In genomic region chr8:119425533-119425932, GRCm38 (mm10) we compare ENCODE assay signal across 8 mouse cellular contexts. TPM values are rescaled to one million over a fixed set of nuclear protein-coding genes. Genes with fewer than 3 reads are reported as not detected.
DNase-seq lines count a peak whose midpoint lies in the region; ATAC-seq and TF ChIP-seq lines count a peak whose summit lies in the region.

No protein-coding gene starts in this region.

- 82% methylated on average over 10 of the region's 10 CpGs for WGBS in intestine, embryonic 14.5 days
- WGBS in stomach, postnatal 0 days, result 73% methylated on average over 10 of the region's 10 CpGs
- WGBS in forebrain, embryonic 12.5 days, result 92% methylated on average over 10 of the region's 10 CpGs

- H3K27ac ChIP-seq in MEL (ENCODE audit: control insufficient read depth, low read depth, low read length), result no peak overlapping the region
- peak overlapping the region; percentile 0; the same call in 1 of the 2 replicates for H3K27ac ChIP-seq in intestine, embryonic 14.5 days (ENCODE audit: low read depth)
- peak overlapping the region; percentile 61 for H3K27ac ChIP-seq in stomach, postnatal 0 days (replicated peaks)
- no peak overlapping the region for H3K27ac ChIP-seq in forebrain, embryonic 12.5 days

- H3K9ac ChIP-seq in MEL (ENCODE audit: control insufficient read depth, low read depth, low read length, poor library complexity, severe bottlenecking), result no peak overlapping the region
- no peak overlapping the region for H3K9ac ChIP-seq in intestine, embryonic 14.5 days (ENCODE audit: low read length)
- H3K9ac ChIP-seq in stomach, postnatal 0 days (ENCODE audit: low read length), result no peak overlapping the region
- H3K9ac ChIP-seq in forebrain, embryonic 12.5 days, result no peak overlapping the region

- peak; percentile 37 for DNase-seq in MEL (ENCODE audit: low read depth, low spot score)
- peak; percentile 88 to 91 for DNase-seq in adrenal gland, postnatal 36 days
- no peak for DNase-seq in intestine, embryonic 14.5 days (ENCODE audit: low spot score)
- peak; percentile 67 to 78 for DNase-seq in lung, adult 18-20 months
- DNase-seq in stomach, postnatal 0 days (ENCODE audit: low spot score), result no peak
- DNase-seq in right cerebral cortex, postnatal 25 days, result no peak
- no peak for DNase-seq in embryo, embryonic 10 days (ENCODE audit: low spot score)

- no peak for ATAC-seq in intestine, embryonic 14.5 days (replicated peaks; ENCODE audit: low FRiP score, low TSS enrichment, low read depth)
- ATAC-seq in stomach, postnatal 0 days (ENCODE audit: low FRiP score, low TSS enrichment), result no peak
- ATAC-seq in forebrain, embryonic 12.5 days (ENCODE audit: low FRiP score), result no peak

- no peaks in the 10 kb centered on the region for H3K27me3 ChIP-seq in MEL (ENCODE audit: control insufficient read depth in 1 of 2, insufficient read depth in 2 of 2, low read length in 2 of 2)
- H3K27me3 ChIP-seq in intestine, embryonic 14.5 days (replicated peaks; ENCODE audit: control insufficient read depth, insufficient read depth, low read length), result no peaks in the 10 kb centered on the region
- no peaks in the 10 kb centered on the region for H3K27me3 ChIP-seq in stomach, postnatal 0 days (ENCODE audit: control insufficient read depth, insufficient read depth, low read length)
- no peaks in the 10 kb centered on the region for H3K27me3 ChIP-seq in forebrain, embryonic 12.5 days

- H3K36me3 ChIP-seq in MEL (ENCODE audit: control insufficient read depth in 1 of 2, insufficient read depth in 2 of 2, low read length in 2 of 2), result peaks cover 0 to 9% of the 10 kb centered on the region in 2 experiments; a peak in 2 of 4 replicates
- H3K36me3 ChIP-seq in intestine, embryonic 14.5 days (ENCODE audit: control insufficient read depth, insufficient read depth, low read length), result no peaks in the 10 kb centered on the region
- H3K36me3 ChIP-seq in stomach, postnatal 0 days (ENCODE audit: control insufficient read depth, insufficient read depth, low read length), result no peaks in the 10 kb centered on the region
- H3K36me3 ChIP-seq in forebrain, embryonic 12.5 days (replicated peaks), result no peaks in the 10 kb centered on the region

- H3K79me2 ChIP-seq in MEL (ENCODE audit: control insufficient read depth, insufficient read depth, low read length, poor library complexity), result no peaks in the 10 kb centered on the region

- H3K4me2 ChIP-seq in intestine, embryonic 14.5 days (ENCODE audit: low read length), result no peak overlapping the region
- no peak overlapping the region for H3K4me2 ChIP-seq in stomach, postnatal 0 days (replicated peaks; ENCODE audit: low read depth)
- H3K4me2 ChIP-seq in forebrain, embryonic 12.5 days, result no peak overlapping the region

- TF ChIP-seq EP300 in MEL (IDR thresholded peaks at IDR 0.05; ENCODE audit: low read depth in 1 of 2, low read length in 2 of 2), result no peak
- no peak for TF ChIP-seq EP300 in stomach, postnatal 0 days (optimal IDR thresholded peaks at IDR 0.05)

- no peaks in the 10 kb centered on the region for H3K9me3 ChIP-seq in MEL (replicated peaks; ENCODE audit: insufficient read depth, low read length)
- no peaks in the 10 kb centered on the region for H3K9me3 ChIP-seq in intestine, embryonic 14.5 days (ENCODE audit: control insufficient read depth, low read length)
- no peaks in the 10 kb centered on the region for H3K9me3 ChIP-seq in stomach, postnatal 0 days (ENCODE audit: control insufficient read depth, low read length)
- no peaks in the 10 kb centered on the region for H3K9me3 ChIP-seq in forebrain, embryonic 12.5 days

- TF ChIP-seq RAD21 in MEL (IDR thresholded peaks at IDR 0.05; ENCODE audit: low read depth, low read length), result no peak

- H3K4me1 ChIP-seq in MEL (ENCODE audit: control insufficient read depth in 1 of 2, insufficient read depth in 2 of 2, low read length in 2 of 2), result peaks cover 11 to 30% of the 10 kb centered on the region in 2 experiments
- H3K4me1 ChIP-seq in intestine, embryonic 14.5 days (replicated peaks; ENCODE audit: control insufficient read depth, insufficient read depth, low read length), result 0 out of 2 replicates have a peak, but pooled peaks cover 5% of the 10 kb centered on the region
- H3K4me1 ChIP-seq in stomach, postnatal 0 days (replicated peaks; ENCODE audit: control insufficient read depth, insufficient read depth), result peaks cover 10% of the 10 kb centered on the region
- H3K4me1 ChIP-seq in forebrain, embryonic 12.5 days, result peaks cover 4% of the 10 kb centered on the region; the same call in 1 of the 2 replicates

- H3K4me3 ChIP-seq in MEL (ENCODE audit: control insufficient read depth in 1 of 2, insufficient read depth in 1 of 2, low read depth in 2 of 2, low read length in 2 of 2), result no peak overlapping the region
- H3K4me3 ChIP-seq in intestine, embryonic 14.5 days (ENCODE audit: low read depth, low read length), result no peak overlapping the region
- H3K4me3 ChIP-seq in stomach, postnatal 0 days (ENCODE audit: low read depth, low read length), result no peak overlapping the region
- H3K4me3 ChIP-seq in forebrain, embryonic 12.5 days (replicated peaks), result no peak overlapping the region

- TF ChIP-seq POLR2A in MEL (IDR thresholded peaks at IDR 0.05; ENCODE audit: control insufficient read depth in 1 of 2, insufficient read depth in 1 of 2, low read depth in 1 of 2, low read length in 2 of 2, poor library complexity in 1 of 2), result no peak

- TF ChIP-seq CTCF in MEL (IDR thresholded peaks at IDR 0.05 in 2 of 3, conservative IDR thresholded peaks at IDR 0.05 in 1 of 3; ENCODE audit: control insufficient read depth in 1 of 3, insufficient read depth in 1 of 3, low read depth in 2 of 3, low read length in 3 of 3, poor library complexity in 1 of 3, severe bottlenecking in 1 of 3), result no peak
- peak; percentile 33; the same call in 1 of the 2 replicates for TF ChIP-seq CTCF in stomach, postnatal 0 days (IDR thresholded peaks at IDR 0.05; ENCODE audit: low read depth)

TF ChIP-seq in MEL, 35 proteins besides CTCF, POLR2A, EP300 and RAD21:
- TF ChIP-seq ELF1 (IDR thresholded peaks at IDR 0.05; ENCODE audit: low read depth, low read length), result peak; percentile 32; the same call in 1 of the 2 replicates
- no peak for TF ChIP-seq MYB (IDR thresholded peaks at IDR 0.05; ENCODE audit: low read depth, low read length)

RNA-seq across cellular contexts. Expression of gene Osgin1, which starts 8.4 kb away (rescaled TPM):
- total RNA-seq in MEL (2012; rRNA removed), result 0.08 TPM in 1 of 2 replicates, not detected in the other
- polyA plus RNA-seq in MEL (2012; ENCODE audit: insufficient read depth in 1 of 2, insufficient read length in 2 of 2, low read depth in 1 of 2, low replicate concordance in 2 of 2, missing spikeins in 1 of 2), result under 1 TPM in 1 of 2 experiments, not detected in 1; 0.84 TPM
- total RNA-seq in adrenal gland, postnatal 36 days (2021), result 100 to 1,000 TPM in 1 of 2 experiments, 10 to 100 TPM in 1; 60.9 to 140 TPM
- 1.5 and 2.0 TPM in 2 replicates for polyA plus RNA-seq in intestine, embryonic 14.5 days (2014; fragmentation: Nextera tagmentation; extraction: Ambion mirVana)
- 11.4 and 14.5 TPM in 2 replicates for polyA plus RNA-seq in stomach, postnatal 0 days (2015; fragmentation: Nextera tagmentation; extraction: Ambion mirVana)
- 0.13 and 0.65 TPM in 2 replicates for polyA plus RNA-seq in forebrain, embryonic 12.5 days (2016; fragmentation: Nextera tagmentation; extraction: Ambion mirVana)

RNA-seq across cellular contexts. Expression of gene Necab2, which starts 21.0 kb away (rescaled TPM):
- total RNA-seq in MEL (2012; rRNA removed), result not detected in 2 replicates
- polyA plus RNA-seq in MEL (2012; ENCODE audit: insufficient read depth in 1 of 2, insufficient read length in 2 of 2, low read depth in 1 of 2, low replicate concordance in 2 of 2, missing spikeins in 1 of 2), result under 1 TPM in 1 of 2 experiments, not detected in 1; 0.06 TPM
- total RNA-seq in adrenal gland, postnatal 36 days (2021), result 1 to 10 TPM; 5.4 to 7.3 TPM
- 2.4 and 3.7 TPM in 2 replicates for polyA plus RNA-seq in intestine, embryonic 14.5 days (2014; fragmentation: Nextera tagmentation; extraction: Ambion mirVana)
- 1.5 and 1.6 TPM in 2 replicates for polyA plus RNA-seq in stomach, postnatal 0 days (2015; fragmentation: Nextera tagmentation; extraction: Ambion mirVana)
- polyA plus RNA-seq in forebrain, embryonic 12.5 days (2016; fragmentation: Nextera tagmentation; extraction: Ambion mirVana), result 14.6 and 15.4 TPM in 2 replicates

RNA-seq across cellular contexts. Expression of gene Mlycd, which starts 30.9 kb away (rescaled TPM):
- 5.8 and 7.2 TPM in 2 replicates for total RNA-seq in MEL (2012; rRNA removed)
- 10 to 100 TPM in 1 of 2 experiments, not detected in 1; 13.2 TPM for polyA plus RNA-seq in MEL (2012; ENCODE audit: insufficient read depth in 1 of 2, insufficient read length in 2 of 2, low read depth in 1 of 2, low replicate concordance in 2 of 2, missing spikeins in 1 of 2)
- 10 to 100 TPM; 42.2 to 57.9 TPM for total RNA-seq in adrenal gland, postnatal 36 days (2021)
- 16.8 and 17.9 TPM in 2 replicates for polyA plus RNA-seq in intestine, embryonic 14.5 days (2014; fragmentation: Nextera tagmentation; extraction: Ambion mirVana)
- polyA plus RNA-seq in stomach, postnatal 0 days (2015; fragmentation: Nextera tagmentation; extraction: Ambion mirVana), result 22.0 and 24.0 TPM in 2 replicates
- polyA plus RNA-seq in forebrain, embryonic 12.5 days (2016; fragmentation: Nextera tagmentation; extraction: Ambion mirVana), result 13.9 and 14.0 TPM in 2 replicates

Comparison
In these comparisons a context has a peak if more than half of its experiments do, and no peak if none do; other contexts are left out.
1. DNase-seq: peak in MEL (single experiment), adrenal gland, postnatal 36 days (2 of 2) and lung, adult 18-20 months (2 of 2); none in intestine, embryonic 14.5 days (single experiment), stomach, postnatal 0 days (single experiment), right cerebral cortex, postnatal 25 days (single experiment) and embryo, embryonic 10 days (single experiment).
2. H3K27ac ChIP-seq: peak in intestine, embryonic 14.5 days (single experiment) and stomach, postnatal 0 days (single experiment); none in MEL (single experiment) and forebrain, embryonic 12.5 days (single experiment).